Mouse (Mus musculus) MEL (cell line): ENCODE data around the gene Ccdc33. TPM values are rescaled to one million over a fixed set of nuclear protein-coding genes. Genes with fewer than 3 reads are reported as not detected.

Experiments used
- DNase-seq: peaks from one replicate; pipeline ENCODE4 v3.0.0; 2011; ENCODE audit warnings: low read depth, low spot score
- H3K27ac ChIP-seq: 2 replicates; pipeline ENCODE4 v1.5.1; 2012; ENCODE audit warnings: low read depth, mild to moderate bottlenecking, control low read depth, low read length, moderate library complexity; ENCODE audit not compliant: control insufficient read depth
- H3K27me3 ChIP-seq, 2 experiments: fragments of 150-350 bp in 1 of 2; sonication (generic) in 1 of 2; 2 replicates each; pipeline ENCODE4 v1.6.1; 2012; ENCODE audit warnings: low read length in 2 of 2, mild to moderate bottlenecking in 2 of 2, improper control_type of control experiment in 1 of 2, moderate library complexity in 1 of 2; ENCODE audit not compliant: insufficient read depth in 2 of 2, control insufficient read depth in 1 of 2
- H3K36me3 ChIP-seq, 2 experiments: 2 replicates each; pipeline ENCODE4 v1.6.1; 2012 to 2014; ENCODE audit warnings: low read length in 2 of 2, improper control_type of control experiment in 1 of 2, inconsistent platforms in 1 of 2, mild to moderate bottlenecking in 1 of 2; ENCODE audit not compliant: insufficient read depth in 2 of 2, control insufficient read depth in 1 of 2
- H3K4me1 ChIP-seq, 2 experiments: fragments of 150-350 bp in 1 of 2; sonication (generic) in 1 of 2; 2 replicates each; pipeline ENCODE4 v1.6.1; 2012; ENCODE audit warnings: low read length in 2 of 2, improper control_type of control experiment in 1 of 2, mild to moderate bottlenecking in 1 of 2; ENCODE audit not compliant: insufficient read depth in 2 of 2, control insufficient read depth in 1 of 2
- H3K4me3 ChIP-seq, 2 experiments: fragments of 150-350 bp in 1 of 2; sonication (generic) in 1 of 2; 2 replicates each; pipeline ENCODE4 v1.5.1; 2012; ENCODE audit warnings: low read depth in 2 of 2, low read length in 2 of 2, mild to moderate bottlenecking in 2 of 2, moderate library complexity in 2 of 2, control low read depth in 1 of 2, improper control_type of control experiment in 1 of 2; ENCODE audit not compliant: control insufficient read depth in 1 of 2, insufficient read depth in 1 of 2
- H3K79me2 ChIP-seq: 2 replicates; pipeline ENCODE4 v1.6.1; 2012; ENCODE audit warnings: mild to moderate bottlenecking, low read length, moderate library complexity; ENCODE audit not compliant: control insufficient read depth, poor library complexity, insufficient read depth
- H3K9ac ChIP-seq: 2 replicates; pipeline ENCODE4 v1.6.1; 2012; ENCODE audit warnings: low read depth, mild to moderate bottlenecking, control low read depth, low read length, moderate library complexity; ENCODE audit not compliant: control insufficient read depth, poor library complexity, severe bottlenecking
- H3K9me3 ChIP-seq: fragments of 150-350 bp; sonication (generic); replicated peaks from 2 replicates; pipeline ENCODE4 v1.6.1; 2012; ENCODE audit warnings: mild to moderate bottlenecking, low read length, improper control_type of control experiment, moderate library complexity; ENCODE audit not compliant: insufficient read depth
- BHLHE40 ChIP-seq: IDR thresholded peaks from 2 replicates; pipeline ENCODE4 v1.6.1; 2012; ENCODE audit warnings: low read depth, mild to moderate bottlenecking, inconsistent platforms, low read length, improper control_type of control experiment, borderline replicate concordance
- CHD2 ChIP-seq: IDR thresholded peaks from 2 replicates; pipeline ENCODE4 v1.6.1; 2011; ENCODE audit warnings: low read length, improper control_type of control experiment
- CTCF ChIP-seq, 3 experiments: IDR thresholded peaks in 2 of 3; conservative IDR thresholded peaks in 1 of 3; 2 replicates each; pipeline ENCODE4 v1.5.1; 2011 to 2012; ENCODE audit warnings: low read length in 3 of 3, low read depth in 2 of 3, mild to moderate bottlenecking in 2 of 3, improper control_type of control experiment in 1 of 3, inconsistent platforms in 1 of 3, mixed read lengths in 1 of 3, moderate library complexity in 1 of 3; ENCODE audit not compliant: control insufficient read depth in 1 of 3, insufficient read depth in 1 of 3, poor library complexity in 1 of 3, severe bottlenecking in 1 of 3
- E2F4 ChIP-seq: IDR thresholded peaks from 2 replicates; pipeline ENCODE4 v1.6.1; 2011; ENCODE audit warnings: low read depth, low read length, improper control_type of control experiment, borderline replicate concordance
- ELF1 ChIP-seq: IDR thresholded peaks from 2 replicates; pipeline ENCODE4 v1.6.1; 2014; ENCODE audit warnings: low read depth, mild to moderate bottlenecking, inconsistent platforms, low read length, improper control_type of control experiment, moderate library complexity
- GABPA ChIP-seq: IDR thresholded peaks from 2 replicates; pipeline ENCODE4 v1.6.1; 2012; ENCODE audit warnings: low read depth, mild to moderate bottlenecking, inconsistent platforms, low read length, improper control_type of control experiment, moderate library complexity
- JUND ChIP-seq: IDR thresholded peaks from 2 replicates; pipeline ENCODE4 v1.6.1; 2011; ENCODE audit warnings: low read depth, mild to moderate bottlenecking, improper control_type of control experiment, low read length
- MAFK ChIP-seq: IDR thresholded peaks from 2 replicates; pipeline ENCODE4 v1.6.1; 2011; ENCODE audit warnings: low read depth, mild to moderate bottlenecking, low read length, improper control_type of control experiment, borderline replicate concordance
- MAZ ChIP-seq: IDR thresholded peaks from 2 replicates; pipeline ENCODE4 v1.6.1; 2012; ENCODE audit warnings: low read depth, mild to moderate bottlenecking, inconsistent platforms, low read length, improper control_type of control experiment
- MEF2A ChIP-seq: IDR thresholded peaks from 2 replicates; pipeline ENCODE4 v1.6.1; 2014; ENCODE audit warnings: low read depth, mild to moderate bottlenecking, inconsistent platforms, low read length, improper control_type of control experiment; ENCODE audit not compliant: poor library complexity, insufficient replicate concordance, severe bottlenecking; ENCODE audit errors: extremely low read depth
- MYB ChIP-seq: IDR thresholded peaks from 2 replicates; pipeline ENCODE4 v1.6.1; 2011; ENCODE audit warnings: mild to moderate bottlenecking, low read depth, low read length, improper control_type of control experiment
- NELFE ChIP-seq: IDR thresholded peaks from 2 replicates; pipeline ENCODE4 v1.6.1; 2011; ENCODE audit warnings: low read depth, low read length, improper control_type of control experiment
- NRF1 ChIP-seq: IDR thresholded peaks from 2 replicates; pipeline ENCODE4 v1.6.1; 2014; ENCODE audit warnings: low read depth, mild to moderate bottlenecking, inconsistent platforms, low read length, improper control_type of control experiment, moderate library complexity; ENCODE audit not compliant: poor library complexity, insufficient read depth, severe bottlenecking
- POLR2A ChIP-seq, 2 experiments: IDR thresholded peaks; 2 replicates each; pipeline ENCODE4 v1.6.1; 2011 to 2012; ENCODE audit warnings: low read length in 2 of 2, mild to moderate bottlenecking in 2 of 2, control low read depth in 1 of 2, improper control_type of control experiment in 1 of 2, low read depth in 1 of 2, moderate library complexity in 1 of 2; ENCODE audit not compliant: control insufficient read depth in 1 of 2, insufficient read depth in 1 of 2, poor library complexity in 1 of 2
- POLR2AphosphoS2 ChIP-seq: IDR thresholded peaks from 2 replicates; pipeline ENCODE4 v1.6.1; 2011; ENCODE audit warnings: low read length, improper control_type of control experiment
- RAD21 ChIP-seq: IDR thresholded peaks from 2 replicates; pipeline ENCODE4 v1.6.1; 2011; ENCODE audit warnings: mild to moderate bottlenecking, low read depth, low read length, improper control_type of control experiment
- SMC3 ChIP-seq: IDR thresholded peaks from 2 replicates; pipeline ENCODE4 v1.6.1; 2011; ENCODE audit warnings: low read depth, low read length, improper control_type of control experiment
- TCF12 ChIP-seq: IDR thresholded peaks from 2 replicates; pipeline ENCODE4 v1.6.1; 2014; ENCODE audit warnings: low read depth, mild to moderate bottlenecking, inconsistent platforms, low read length, improper control_type of control experiment, moderate library complexity
- USF1 ChIP-seq: IDR thresholded peaks from 2 replicates; pipeline ENCODE4 v1.6.1; 2014; ENCODE audit warnings: low read depth, mild to moderate bottlenecking, inconsistent platforms, low read length, improper control_type of control experiment, moderate library complexity
- USF2 ChIP-seq, 2 experiments: IDR thresholded peaks; 2 replicates each; pipeline ENCODE4 v1.6.1; 2011 to 2012; ENCODE audit warnings: improper control_type of control experiment in 2 of 2, low read length in 2 of 2, borderline replicate concordance in 1 of 2, inconsistent platforms in 1 of 2, low read depth in 1 of 2, mild to moderate bottlenecking in 1 of 2; ENCODE audit not compliant: insufficient read depth in 1 of 2
- ZKSCAN1 ChIP-seq: IDR thresholded peaks from 2 replicates; pipeline ENCODE4 v1.6.1; 2012; ENCODE audit warnings: low read depth, mild to moderate bottlenecking, inconsistent platforms, low read length, improper control_type of control experiment, moderate library complexity
- ZMIZ1 ChIP-seq: IDR thresholded peaks from 2 replicates; pipeline ENCODE4 v1.6.1; 2012; ENCODE audit warnings: low read depth, mild to moderate bottlenecking, inconsistent platforms, low read length, improper control_type of control experiment, moderate library complexity
- ZNF384 ChIP-seq: IDR thresholded peaks from 2 replicates; pipeline ENCODE4 v1.6.1; 2012; ENCODE audit warnings: low read depth, mild to moderate bottlenecking, inconsistent platforms, low read length, improper control_type of control experiment
- polyA plus RNA-seq, 2 experiments: library from polyadenylated mRNA; stranded (reverse) in 1 of 2; unstranded in 1 of 2; fragments of >175 nt in 1 of 2; fragments of >200 nt in 1 of 2; gene quantifications; 2 replicates each; pipeline versions ENCODE4 v1.2.1 to v1.2.4; 2012; ENCODE audit warnings: low replicate concordance in 2 of 2, low read depth in 1 of 2; ENCODE audit not compliant: insufficient read length in 2 of 2, insufficient read depth in 1 of 2, missing spikeins in 1 of 2
- total RNA-seq: library from RNA; depleted of rRNA; stranded (reverse); fragments of 300-350 nt; gene quantifications from 2 replicates; pipeline ENCODE4 v1.2.3, GENCODE M21; 2012

The Ccdc33 gene
- total and polyA plus RNA-seq, 3 experiments, result not detected

DNA sequence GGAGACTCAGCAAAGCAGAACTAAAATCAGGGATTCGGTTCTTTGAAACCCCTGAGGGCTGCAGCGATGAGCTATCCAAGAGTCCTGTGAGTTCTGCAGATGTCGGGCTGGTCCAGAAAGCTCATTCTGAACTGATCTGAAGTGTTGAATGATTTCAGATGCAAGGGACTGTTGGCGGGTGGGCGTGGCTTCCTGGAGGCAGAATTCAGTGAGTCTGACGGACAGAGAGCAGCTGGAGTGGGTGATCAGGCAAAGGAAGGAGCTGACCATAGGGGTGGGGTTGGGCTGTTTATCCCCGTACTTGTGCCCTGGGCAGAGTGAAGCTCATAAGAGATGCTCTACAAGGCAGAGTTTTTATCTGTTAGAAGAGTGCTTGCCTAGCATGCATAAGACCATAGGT, 24.8 kb upstream of the Ccdc33 start:
- H3K36me3 ChIP-seq, result no peaks in the 10 kb centered on the region
- no peak overlapping the region for H3K4me3 ChIP-seq
- no peaks in the 10 kb centered on the region for H3K9me3 ChIP-seq
- no peaks in the 10 kb centered on the region for H3K79me2 ChIP-seq
- DNase-seq, result no peak
- H3K27me3 ChIP-seq, result peaks cover 5 to 24% of the 10 kb centered on the region in 2 experiments
- no peaks in the 10 kb centered on the region for H3K4me1 ChIP-seq
- no peak for TF ChIP-seq JUND
- TF ChIP-seq POLR2A (IDR thresholded peaks at IDR 0.05; ENCODE audit: control insufficient read depth in 1 of 2, insufficient read depth in 1 of 2, low read depth in 1 of 2, low read length in 2 of 2, poor library complexity in 1 of 2), result no peak
- TF ChIP-seq NRF1, result no peak
- no peak for TF ChIP-seq POLR2AphosphoS2
- no peak for TF ChIP-seq MAFK
- TF ChIP-seq CHD2, result no peak
- no peak for TF ChIP-seq ZNF384
- TF ChIP-seq MAZ, result no peak
- no peak for TF ChIP-seq USF1
- TF ChIP-seq ELF1, result no peak
- TF ChIP-seq TCF12, result no peak
- TF ChIP-seq NELFE, result no peak
- TF ChIP-seq BHLHE40, result no peak
- TF ChIP-seq CTCF (IDR thresholded peaks at IDR 0.05 in 2 of 3, conservative IDR thresholded peaks at IDR 0.05 in 1 of 3; ENCODE audit: control insufficient read depth in 1 of 3, insufficient read depth in 1 of 3, low read depth in 2 of 3, low read length in 3 of 3, poor library complexity in 1 of 3, severe bottlenecking in 1 of 3), result no peak
- no peak for TF ChIP-seq MYB
- no peak for TF ChIP-seq ZMIZ1
- no peak overlapping the region for H3K9ac ChIP-seq
- H3K27ac ChIP-seq, result no peak overlapping the region

DNA sequence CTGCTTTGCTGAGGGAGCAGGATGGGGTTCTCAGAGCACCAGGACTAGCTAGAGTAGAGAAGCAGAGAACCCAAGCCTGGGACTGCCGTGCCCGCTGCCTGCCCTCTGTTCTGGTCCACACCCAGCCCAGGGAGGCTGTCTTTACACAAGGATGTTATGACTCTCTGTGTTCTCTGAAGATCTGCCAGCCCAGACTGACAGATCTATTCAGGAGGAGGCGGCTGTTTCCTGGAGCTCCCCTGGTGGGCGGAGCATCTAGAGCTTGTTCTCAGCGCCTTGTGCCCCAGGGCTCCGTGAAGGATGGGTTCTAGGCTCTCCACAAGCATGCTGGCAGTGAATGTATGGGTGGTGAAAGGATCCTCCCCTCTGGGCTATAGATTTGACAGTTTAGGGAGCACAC, 21.3 kb upstream of the Ccdc33 start:
- DNase-seq, result no peak
- Histone ChIP-seq H3K9me3 (no peaks in the 10 kb centered on the region), H3K9ac (no peak overlapping the region), H3K36me3 (no peaks in the 10 kb centered on the region), H3K4me3 (no peak overlapping the region), H3K27me3 (peaks cover 3 to 25% of the 10 kb centered on the region in 2 experiments), H3K27ac (no peak overlapping the region), H3K4me1 (no peaks in the 10 kb centered on the region), H3K79me2 (no peaks in the 10 kb centered on the region)
- no peak for TF ChIP-seq ZKSCAN1
- TF ChIP-seq BHLHE40, result no peak
- TF ChIP-seq MEF2A, result no peak
- TF ChIP-seq GABPA, result no peak
- no peak for TF ChIP-seq E2F4
- TF ChIP-seq RAD21, result no peak
- no peak for TF ChIP-seq USF2 (IDR thresholded peaks at IDR 0.05; ENCODE audit: borderline replicate concordance in 1 of 2, insufficient read depth in 1 of 2, low read depth in 1 of 2, low read length in 2 of 2)
- no peak for TF ChIP-seq SMC3
